Mouse (Mus musculus) liver, adult 2 months (tissue): ENCODE results near the gene Ogfod2. TPM values are rescaled to one million over a fixed set of nuclear protein-coding genes. Genes with fewer than 3 reads are reported as not detected.

Experiments
- DNase-seq: peaks from one replicate; pipeline ENCODE4 v3.0.0-alpha.2; 2011; ENCODE audit warnings: low read depth, low spot score; ENCODE audit errors: extremely low read depth
- H3K27ac ChIP-seq: fragments of 200-500 bp; replicated peaks from 2 replicates; pipeline ENCODE4 v1.5.1; 2012; ENCODE audit warnings: low read depth, mild to moderate bottlenecking, control low read depth, inconsistent platforms, low read length; ENCODE audit not compliant: insufficient read depth
- H3K27me3 ChIP-seq: fragments of 200-500 bp; 2 replicates; pipeline ENCODE4 v1.6.1; 2012; ENCODE audit warnings: mild to moderate bottlenecking, moderate library complexity, low read length, inconsistent platforms; ENCODE audit not compliant: control insufficient read depth, insufficient read depth
- H3K36me3 ChIP-seq: fragments of 200-500 bp; 2 replicates; pipeline ENCODE4 v1.6.1; 2012; ENCODE audit warnings: low read length, inconsistent platforms; ENCODE audit not compliant: control insufficient read depth, insufficient read depth
- H3K4me1 ChIP-seq: fragments of 200-500 bp; 2 replicates; pipeline ENCODE4 v1.6.1; 2011; ENCODE audit warnings: low read length; ENCODE audit not compliant: control insufficient read depth, insufficient read depth
- H3K4me3 ChIP-seq: fragments of 200-500 bp; 2 replicates; pipeline ENCODE4 v1.5.1; 2011; ENCODE audit warnings: low read depth, mild to moderate bottlenecking, control low read depth, low read length, moderate library complexity; ENCODE audit not compliant: insufficient read depth
- H3K79me2 ChIP-seq: fragments of 200-500 bp; 2 replicates; pipeline ENCODE4 v1.6.1; 2012; ENCODE audit warnings: inconsistent platforms, mild to moderate bottlenecking, low read length, moderate library complexity; ENCODE audit not compliant: control insufficient read depth, insufficient read depth
- H3K9ac ChIP-seq: fragments of 200-500 bp; 2 replicates; pipeline ENCODE4 v1.6.1; 2012; ENCODE audit warnings: low read depth, mild to moderate bottlenecking, control low read depth, inconsistent platforms, low read length
- CTCF ChIP-seq: fragments of 200-500 bp; IDR thresholded peaks from 2 replicates; pipeline ENCODE4 v1.5.1; 2011; ENCODE audit warnings: low read depth, low read length, control low read depth
- POLR2A ChIP-seq: fragments of 200-500 bp; IDR thresholded peaks from 2 replicates; pipeline ENCODE4 v1.6.1; 2011; ENCODE audit warnings: low read length, control low read depth; ENCODE audit not compliant: insufficient read depth; ENCODE audit errors: extremely low read depth
- WGBS: fragments of 180-500 bp; shearing (Covaris S2); methylation state at CpG from one replicate; pipeline ENCODE4 v1.1.7; 2018; 5-methylcytosine and 5-hydroxymethylcytosine counted together
- polyA plus RNA-seq: library from polyadenylated mRNA; depleted of rRNA; stranded (reverse); fragments of >200 nt; gene quantifications from 2 replicates; pipeline ENCODE4 v1.2.3, GENCODE M21; 2012
- total RNA-seq: library from RNA; depleted of rRNA; stranded (reverse); fragments of >200 nt; gene quantifications from 2 replicates; pipeline ENCODE4 v1.2.3, GENCODE M21; 2014

Gene Ogfod2
- total and polyA plus RNA-seq, 2 experiments, result 38.5 to 65.3 TPM

GRCm38 (mm10) chr5:124083850-124084587, 28.1 kb upstream of the Ogfod2 start:
- Histone ChIP-seq H3K36me3 (no peaks in the 10 kb centered on the region), H3K27me3 (no peaks in the 10 kb centered on the region), H3K4me1 (no peaks in the 10 kb centered on the region), H3K79me2 (no peaks in the 10 kb centered on the region), H3K9ac (no peak overlapping the region), H3K27ac (no peak overlapping the region), H3K4me3 (no peak overlapping the region)
- DNase-seq, result peak; percentile 63
- WGBS, result 40% methylated on average over 14 of the region's 14 CpGs
- TF ChIP-seq CTCF, result no peak
- no peak for TF ChIP-seq POLR2A

GRCm38 (mm10) chr5:124084588-124085173, 27.4 kb upstream of the Ogfod2 start:
- Histone ChIP-seq H3K79me2 (no peaks in the 10 kb centered on the region), H3K9ac (no peak overlapping the region), H3K27me3 (no peaks in the 10 kb centered on the region), H3K4me3 (no peak overlapping the region), H3K27ac (no peak overlapping the region), H3K36me3 (no peaks in the 10 kb centered on the region), H3K4me1 (no peaks in the 10 kb centered on the region)
- peak; percentile 64 for DNase-seq
- TF ChIP-seq CTCF (peak; percentile 99), POLR2A (no peak)
- WGBS, result 38% methylated on average over 11 of the region's 11 CpGs

GRCm38 (mm10) chr5:124085513-124085912, 26.6 kb upstream of the Ogfod2 start:
- no peak overlapping the region for H3K9ac ChIP-seq
- TF ChIP-seq CTCF, result no peak
- H3K36me3 ChIP-seq, result no peaks in the 10 kb centered on the region
- DNase-seq, result no peak
- no peak overlapping the region for H3K27ac ChIP-seq
- no peaks in the 10 kb centered on the region for H3K27me3 ChIP-seq
- no peaks in the 10 kb centered on the region for H3K4me1 ChIP-seq
- no peaks in the 10 kb centered on the region for H3K79me2 ChIP-seq
- WGBS, result 85% methylated on average over 3 of the region's 3 CpGs
- H3K4me3 ChIP-seq, result no peak overlapping the region

- no peaks in the 10 kb centered on the region for H3K36me3 ChIP-seq
- no peak for TF ChIP-seq POLR2A
- TF ChIP-seq CTCF, result no peak
- no peaks in the 10 kb centered on the region for H3K27me3 ChIP-seq
- WGBS, result 87% methylated on average over 4 of the region's 4 CpGs
- H3K27ac ChIP-seq, result no peak overlapping the region
- DNase-seq, result no peak
- no peaks in the 10 kb centered on the region for H3K79me2 ChIP-seq
- no peak overlapping the region for H3K9ac ChIP-seq
- H3K4me1 ChIP-seq, result peaks cover 3% of the 10 kb centered on the region; the same call in 1 of the 2 replicates
- no peak overlapping the region for H3K4me3 ChIP-seq
Observed at GRCm38 (mm10) chr5:124086876-124087275, 25.2 kb upstream of the Ogfod2 start.

- Histone ChIP-seq H3K4me1 (peaks cover 7% of the 10 kb centered on the region; the same call in 1 of the 2 replicates), H3K4me3 (no peak overlapping the region), H3K36me3 (no peaks in the 10 kb centered on the region), H3K9ac (no peak overlapping the region), H3K79me2 (no peaks in the 10 kb centered on the region), H3K27me3 (no peaks in the 10 kb centered on the region), H3K27ac (no peak overlapping the region)
- TF ChIP-seq CTCF, result no peak
- TF ChIP-seq POLR2A, result no peak
- WGBS, result 94% methylated on average over 23 of the region's 23 CpGs
- DNase-seq, result no peak
Observed at GRCm38 (mm10) chr5:124089868-124090267, 22.2 kb upstream of the Ogfod2 start.

- peak; percentile 77 for DNase-seq
- Histone ChIP-seq H3K4me3 (no peak overlapping the region), H3K36me3 (no peaks in the 10 kb centered on the region), H3K79me2 (no peaks in the 10 kb centered on the region), H3K27ac (no peak overlapping the region), H3K4me1 (peaks cover 10% of the 10 kb centered on the region; the same call in 1 of the 2 replicates), H3K27me3 (no peaks in the 10 kb centered on the region), H3K9ac (no peak overlapping the region)
- TF ChIP-seq POLR2A (no peak), CTCF (no peak)
- 28% methylated on average over 9 of the region's 9 CpGs for WGBS
Observed at GRCm38 (mm10) chr5:124091951-124092406, 20.1 kb upstream of the Ogfod2 start.
